Mouse (Mus musculus) testis, adult 2 months (tissue): ENCODE measurements around the gene Rsph6a. TPM values are rescaled to one million over a fixed set of nuclear protein-coding genes. Genes with fewer than 3 reads are reported as not detected.

Experiments
- H3K27ac ChIP-seq: fragments of 200-500 bp; 2 replicates; pipeline ENCODE4 v1.5.1; 2012; ENCODE audit warnings: low read depth, low read length; ENCODE audit not compliant: control insufficient read depth, insufficient read depth
- H3K27me3 ChIP-seq: fragments of 200-500 bp; 2 replicates; pipeline ENCODE4 v1.6.1; 2012; ENCODE audit warnings: mild to moderate bottlenecking, low read length, moderate library complexity; ENCODE audit not compliant: control insufficient read depth, insufficient read depth
- H3K36me3 ChIP-seq: fragments of 200-500 bp; 2 replicates; pipeline ENCODE4 v1.6.1; 2012; ENCODE audit warnings: mild to moderate bottlenecking, low read length; ENCODE audit not compliant: control insufficient read depth, insufficient read depth
- H3K4me1 ChIP-seq: fragments of 200-500 bp; 2 replicates; pipeline ENCODE4 v1.6.1; 2012; ENCODE audit warnings: low read length; ENCODE audit not compliant: control insufficient read depth, insufficient read depth
- H3K4me3 ChIP-seq: fragments of 200-500 bp; 2 replicates; pipeline ENCODE4 v1.5.1; 2012; ENCODE audit warnings: low read depth, mild to moderate bottlenecking, low read length, moderate library complexity, mixed read lengths; ENCODE audit not compliant: control insufficient read depth
- CTCF ChIP-seq: fragments of 200-500 bp; IDR thresholded peaks from 2 replicates; pipeline ENCODE4 v1.5.1; 2012; ENCODE audit warnings: low read depth, mild to moderate bottlenecking, inconsistent platforms, low read length, moderate library complexity; ENCODE audit not compliant: control insufficient read depth, insufficient read depth, insufficient replicate concordance
- POLR2A ChIP-seq: fragments of 200-500 bp; IDR thresholded peaks from 2 replicates; pipeline ENCODE4 v1.6.1; 2012; ENCODE audit warnings: low read depth, mild to moderate bottlenecking, inconsistent platforms, low read length, moderate library complexity; ENCODE audit not compliant: control insufficient read depth
- polyA plus RNA-seq: library from polyadenylated mRNA; depleted of rRNA; stranded (reverse); fragments of >200 nt; gene quantifications from 2 replicates; pipeline ENCODE4 v1.2.3, GENCODE M21; 2012

Gene Rsph6a
- polyA plus RNA-seq, 1 experiment: 226 TPM

GRCm38 (mm10) chr7:19080451-19080950, 26.0 kb downstream of the Rsph6a start:
- Histone ChIP-seq H3K36me3 (no peaks in the 10 kb centered on the region; the same call in 1 of the 2 replicates), H3K27ac (no peak overlapping the region), H3K4me3 (no peak overlapping the region), H3K4me1 (peaks cover 13% of the 10 kb centered on the region), H3K27me3 (no peaks in the 10 kb centered on the region)
- no peak for TF ChIP-seq POLR2A
- no peak for TF ChIP-seq CTCF

- no peak overlapping the region for H3K4me3 ChIP-seq
These were observed 27.7 kb downstream of the Rsph6a start for GRCm38 (mm10) chr7:19082171-19082570.

DNA sequence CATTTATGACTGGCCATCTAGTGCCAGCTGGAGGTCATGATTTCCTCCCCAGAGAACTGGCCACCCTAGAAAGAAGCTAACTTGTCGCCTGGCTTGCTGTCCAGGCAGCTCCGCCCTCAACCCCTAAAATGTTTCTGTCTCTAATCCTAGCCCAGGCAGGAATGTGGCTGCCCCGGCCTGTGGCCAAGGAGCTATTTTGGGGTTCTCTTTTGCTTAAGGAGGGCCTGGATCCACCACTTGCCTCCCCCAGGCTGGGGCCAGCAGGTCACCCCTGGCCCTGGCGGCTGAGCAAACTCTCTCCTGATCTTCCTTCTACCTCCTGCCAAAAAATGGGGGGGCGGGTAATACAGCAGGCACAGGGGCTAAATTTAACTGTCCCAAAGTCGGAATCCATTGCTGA, 28.6 kb downstream of the Rsph6a start:
- no peaks in the 10 kb centered on the region; the same call in 1 of the 2 replicates for H3K36me3 ChIP-seq
- no peak for TF ChIP-seq POLR2A
- no peak for TF ChIP-seq CTCF
- no peaks in the 10 kb centered on the region for H3K27me3 ChIP-seq
- peak overlapping the region; percentile 15; the same call in 1 of the 2 replicates for H3K27ac ChIP-seq
- peaks cover 20% of the 10 kb centered on the region for H3K4me1 ChIP-seq
- H3K4me3 ChIP-seq: no peak overlapping the region

More at GRCm38 (mm10) chr7:19082171-19082570, 27.7 kb downstream of the Rsph6a start:
- H3K27ac ChIP-seq: no peak overlapping the region
- H3K4me1 ChIP-seq: peaks cover 20% of the 10 kb centered on the region
- no peak for TF ChIP-seq CTCF
- TF ChIP-seq POLR2A: no peak
- no peaks in the 10 kb centered on the region for H3K27me3 ChIP-seq
- no peaks in the 10 kb centered on the region; the same call in 1 of the 2 replicates for H3K36me3 ChIP-seq

GRCm38 (mm10) chr7:19083701-19084100, 29.2 kb downstream of the Rsph6a start, which contains the start of gene Dmpk:
Dmpk (plus strand) TSS chr7:19083849.
- Histone ChIP-seq H3K27ac (peak within 1 kb of the TSS; percentile 59), H3K4me1 (peaks cover 20% of the 10 kb centered on the region)

DNA sequence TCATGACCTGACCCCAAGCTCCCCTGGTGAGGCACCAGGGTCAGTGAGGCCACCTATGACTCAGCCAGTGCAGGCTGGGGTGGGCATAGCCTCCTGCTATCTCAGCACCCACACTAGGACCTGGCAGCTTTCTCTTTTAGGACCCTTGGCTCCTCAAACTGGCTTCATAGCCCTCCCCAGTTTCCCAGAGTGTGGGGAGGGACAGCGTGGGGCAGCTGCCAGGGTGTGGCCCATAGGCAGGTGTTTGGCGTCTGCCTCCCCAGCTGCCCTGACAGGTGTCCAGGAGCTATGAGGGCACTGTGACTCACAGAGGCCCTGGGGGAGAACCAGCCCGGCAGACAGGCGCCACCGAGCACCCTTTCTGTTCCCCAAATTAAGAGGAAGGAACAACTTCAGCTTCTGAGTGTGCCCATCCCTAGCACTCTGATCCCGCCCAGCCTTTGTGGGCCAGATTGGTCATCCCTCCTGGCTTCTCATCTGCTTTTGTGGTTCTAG, 29.8 kb downstream of the Rsph6a start:
- H3K4me1 ChIP-seq: peaks cover 20% of the 10 kb centered on the region
- H3K36me3 ChIP-seq: no peaks in the 10 kb centered on the region; the same call in 1 of the 2 replicates
- H3K27me3 ChIP-seq: no peaks in the 10 kb centered on the region
- peak overlapping the region; percentile 48 for H3K4me3 ChIP-seq
- TF ChIP-seq CTCF: no peak
- TF ChIP-seq POLR2A: no peak
- peak overlapping the region; percentile 59 for H3K27ac ChIP-seq

More at GRCm38 (mm10) chr7:19083701-19084100, 29.2 kb downstream of the Rsph6a start, which contains the start of gene Dmpk:
- H3K4me3 ChIP-seq: peak within 1 kb of the TSS; percentile 48
- H3K36me3 ChIP-seq: no peaks in the 10 kb centered on the region; the same call in 1 of the 2 replicates
- TF ChIP-seq POLR2A: no peak
- no peak for TF ChIP-seq CTCF
- H3K27me3 ChIP-seq: no peaks in the 10 kb centered on the region

DNA sequence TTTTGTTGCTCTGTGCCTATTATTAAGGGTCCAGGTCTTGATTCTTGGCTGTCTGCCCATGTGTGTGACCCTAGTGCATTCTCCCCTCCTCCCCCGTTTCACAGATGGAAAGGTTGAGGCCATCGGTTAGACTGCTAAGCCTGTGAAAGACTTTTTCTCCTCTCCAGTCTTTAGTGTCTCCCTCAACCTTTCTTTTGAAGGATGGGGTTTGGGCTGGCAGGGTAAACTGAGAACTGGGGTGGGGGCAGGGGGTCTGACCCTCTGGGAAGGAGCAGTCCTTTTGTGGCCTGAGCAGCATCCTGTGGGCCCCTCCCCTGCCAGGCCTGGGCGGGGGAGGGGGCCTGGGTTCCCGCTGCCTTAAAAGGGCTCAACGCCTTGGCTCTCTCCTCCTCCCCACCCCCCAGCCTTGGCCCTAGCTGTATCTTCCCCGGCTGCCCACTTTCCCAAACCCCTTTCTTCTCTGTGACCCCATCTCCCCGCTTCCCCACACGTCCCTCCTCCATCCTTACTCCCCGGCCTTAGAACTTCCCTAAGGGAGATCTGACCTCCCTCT, 30.5 kb downstream of the Rsph6a start:
- TF ChIP-seq CTCF: no peak
- Histone ChIP-seq H3K4me1 (peaks cover 20% of the 10 kb centered on the region), H3K36me3 (no peaks in the 10 kb centered on the region; the same call in 1 of the 2 replicates), H3K27ac (peak overlapping the region; percentile 22; the same call in 1 of the 2 replicates), H3K4me3 (no peak overlapping the region), H3K27me3 (no peaks in the 10 kb centered on the region)

DNA sequence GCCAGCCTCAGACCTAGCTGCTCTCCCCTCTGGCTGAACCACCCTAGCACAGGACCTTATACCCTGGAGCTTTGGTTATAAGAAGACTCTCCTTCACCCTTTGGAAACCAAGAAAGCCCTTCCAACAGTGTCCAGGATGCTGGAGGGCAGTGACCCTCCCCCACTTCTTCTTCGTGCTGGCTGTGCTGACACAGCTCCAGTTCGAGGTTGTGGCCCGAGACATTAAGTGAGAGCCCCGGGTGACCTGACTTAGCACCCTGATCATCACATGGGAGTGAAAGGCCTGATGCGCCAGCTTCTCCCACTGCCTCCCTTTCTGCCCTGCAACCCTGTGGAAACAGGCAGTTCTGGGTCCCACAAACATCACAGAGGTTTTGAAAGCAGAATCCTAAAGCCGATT, 31.0 kb downstream of the Rsph6a start:
- no peak overlapping the region for H3K27ac ChIP-seq

More for the DNA sequence above, 31.0 kb downstream of the Rsph6a start:
- Histone ChIP-seq H3K4me3 (no peak overlapping the region), H3K36me3 (no peaks in the 10 kb centered on the region; the same call in 1 of the 2 replicates), H3K27me3 (no peaks in the 10 kb centered on the region), H3K4me1 (peaks cover 20% of the 10 kb centered on the region)
- no peak for TF ChIP-seq CTCF
- no peak for TF ChIP-seq POLR2A
